Mouse (Mus musculus): ENCODE results near the gene Foxa3. TPM values are rescaled to one million over a fixed set of nuclear protein-coding genes. Genes with fewer than 3 reads are reported as not detected.

Gene Foxa3
- polyA plus RNA-seq, 1 experiment from 2014 or later = 0.47 TPM

GRCm38 (mm10) chr7:19028067-19028466 lies 4.7 kb upstream of the Foxa3 start:
- DNase-seq (ENCODE audit: low spot score) = no peak

- DNase-seq (ENCODE audit: low spot score) = no peak
Measured at GRCm38 (mm10) chr7:19024581-19025255, 1.4 kb upstream of the Foxa3 start.

GRCm38 (mm10) chr7:19024096-19024506 lies 763 bp upstream of the Foxa3 start, which contains the start of gene Sympk:
Gene Sympk, plus strand, starts transcription at chr7:19024377.
- DNase-seq (ENCODE audit: low spot score) = peak; percentile 98

GRCm38 (mm10) chr7:19022189-19022958 lies 964 bp downstream of the Foxa3 start:
- DNase-seq (ENCODE audit: low spot score) = no peak

- no peak for DNase-seq (ENCODE audit: low spot score)
Measured at GRCm38 (mm10) chr7:19021048-19021447, 2.3 kb downstream of the Foxa3 start.

- DNase-seq (ENCODE audit: low spot score) = no peak
Measured at GRCm38 (mm10) chr7:19017909-19018308, 5.4 kb downstream of the Foxa3 start.

GRCm38 (mm10) chr7:19016042-19016441 lies 7.3 kb downstream of the Foxa3 start:
- no peak for DNase-seq (ENCODE audit: low spot score)

GRCm38 (mm10) chr7:19014452-19014851 lies 8.9 kb downstream of the Foxa3 start:
- DNase-seq (ENCODE audit: low spot score) = no peak

- DNase-seq (ENCODE audit: low spot score) = no peak
Measured at GRCm38 (mm10) chr7:19012882-19013281, 10.5 kb downstream of the Foxa3 start.

GRCm38 (mm10) chr7:19012025-19012621 lies 11.2 kb downstream of the Foxa3 start:
- no peak for DNase-seq (ENCODE audit: low spot score)

- no peak for DNase-seq (ENCODE audit: low spot score)
Measured at GRCm38 (mm10) chr7:19010581-19010980, 12.8 kb downstream of the Foxa3 start.

- DNase-seq (ENCODE audit: low spot score) = no peak
Measured at GRCm38 (mm10) chr7:19007026-19007977, 16.0 kb downstream of the Foxa3 start.

GRCm38 (mm10) chr7:19006476-19006875 lies 16.9 kb downstream of the Foxa3 start:
- DNase-seq (ENCODE audit: low spot score) = peak; percentile 83

GRCm38 (mm10) chr7:19005417-19006121 lies 17.8 kb downstream of the Foxa3 start:
- DNase-seq (ENCODE audit: low spot score) = no peak

GRCm38 (mm10) chr7:19004631-19005079 lies 18.7 kb downstream of the Foxa3 start:
- no peak for DNase-seq (ENCODE audit: low spot score)

- peak; percentile 93 for DNase-seq (ENCODE audit: low spot score)
Measured at GRCm38 (mm10) chr7:19003902-19004630, 19.3 kb downstream of the Foxa3 start, which contains the start of gene Irf2bp1. Gene Irf2bp1, plus strand, starts transcription at chr7:19004044.

GRCm38 (mm10) chr7:19002848-19003498 lies 20.4 kb downstream of the Foxa3 start:
- DNase-seq (ENCODE audit: low spot score) = peak; percentile 86

- DNase-seq (ENCODE audit: low spot score) = no peak
Measured at GRCm38 (mm10) chr7:19002115-19002514, 21.2 kb downstream of the Foxa3 start.

- no peak for DNase-seq (ENCODE audit: low spot score)
Measured at GRCm38 (mm10) chr7:19001807-19002085, 21.6 kb downstream of the Foxa3 start.
